Mouse (Mus musculus): ENCODE results near the gene Sept5. TPM values are rescaled to one million over a fixed set of nuclear protein-coding genes. Genes with fewer than 3 reads are reported as not detected.
A peak's percentile ranks its signal among the peaks of the same experiment; 100 is the strongest.

The Sept5 gene
- total RNA-seq, 2 experiments from 2014 or later = 11.6 to 19.5 TPM

DNA sequence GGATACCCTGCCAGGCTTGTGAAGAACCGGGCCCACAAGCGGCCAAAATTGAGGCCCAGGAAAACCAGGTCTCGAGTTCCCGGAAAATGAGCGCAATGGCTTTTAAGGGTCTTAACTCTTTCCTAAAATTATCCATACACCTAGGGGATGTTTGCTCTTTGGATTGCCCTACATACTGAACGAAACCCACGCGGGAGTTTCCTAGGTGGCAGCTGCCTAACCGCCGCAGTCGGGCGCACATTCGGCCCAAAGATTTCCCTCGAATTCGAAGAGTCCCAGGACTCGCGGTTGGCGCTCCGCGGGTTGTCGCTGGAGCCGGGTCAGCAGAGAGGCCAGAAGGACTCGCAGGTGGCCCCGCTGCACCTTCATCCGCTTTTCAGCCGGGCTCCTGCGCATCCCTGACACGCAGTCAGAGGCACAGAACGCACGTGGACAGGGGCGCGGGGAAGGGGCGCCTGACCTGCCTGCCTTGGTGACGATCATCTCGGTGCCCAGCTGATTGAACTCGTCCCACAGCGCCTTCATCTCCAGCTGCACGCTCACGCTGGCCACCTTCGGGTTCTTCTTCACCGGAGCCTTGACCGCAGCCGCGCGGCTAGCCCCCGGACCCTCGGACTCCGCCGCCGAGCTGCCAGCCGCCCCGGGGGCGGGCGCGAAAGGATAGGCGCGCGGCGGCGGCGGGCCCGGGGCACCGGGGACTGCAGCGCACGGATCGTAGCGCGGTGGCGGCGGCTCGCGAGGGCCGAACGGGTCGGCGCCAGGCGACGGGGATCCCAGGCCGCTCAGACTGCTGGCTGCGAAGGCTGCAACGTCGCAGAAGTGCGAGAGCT is 43.5 kb downstream of the Sept5 start:
- no peak for ATAC-seq (ENCODE audit: poor library complexity, severe bottlenecking)

DNA sequence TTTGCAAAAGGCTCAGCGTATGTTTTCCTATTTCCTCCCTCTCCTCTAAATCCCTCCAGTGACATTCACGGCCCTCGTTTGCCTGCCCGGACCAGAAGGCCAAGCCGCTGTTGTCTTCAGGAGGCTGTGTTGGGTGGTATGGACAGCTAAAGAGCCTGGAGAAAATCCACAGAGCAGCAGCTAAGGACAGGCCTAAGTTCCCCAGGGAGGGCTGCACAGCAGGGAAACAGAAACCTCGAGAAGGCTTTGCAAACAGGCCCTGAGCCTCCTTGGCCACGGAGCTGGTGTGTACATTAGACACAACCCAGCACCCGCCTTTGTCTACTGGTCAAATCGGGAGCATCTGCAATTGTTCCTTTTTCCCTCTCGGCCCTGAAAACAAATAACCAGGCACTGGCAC is 44.1 kb downstream of the Sept5 start:
- ATAC-seq (ENCODE audit: poor library complexity, severe bottlenecking) = no peak

DNA sequence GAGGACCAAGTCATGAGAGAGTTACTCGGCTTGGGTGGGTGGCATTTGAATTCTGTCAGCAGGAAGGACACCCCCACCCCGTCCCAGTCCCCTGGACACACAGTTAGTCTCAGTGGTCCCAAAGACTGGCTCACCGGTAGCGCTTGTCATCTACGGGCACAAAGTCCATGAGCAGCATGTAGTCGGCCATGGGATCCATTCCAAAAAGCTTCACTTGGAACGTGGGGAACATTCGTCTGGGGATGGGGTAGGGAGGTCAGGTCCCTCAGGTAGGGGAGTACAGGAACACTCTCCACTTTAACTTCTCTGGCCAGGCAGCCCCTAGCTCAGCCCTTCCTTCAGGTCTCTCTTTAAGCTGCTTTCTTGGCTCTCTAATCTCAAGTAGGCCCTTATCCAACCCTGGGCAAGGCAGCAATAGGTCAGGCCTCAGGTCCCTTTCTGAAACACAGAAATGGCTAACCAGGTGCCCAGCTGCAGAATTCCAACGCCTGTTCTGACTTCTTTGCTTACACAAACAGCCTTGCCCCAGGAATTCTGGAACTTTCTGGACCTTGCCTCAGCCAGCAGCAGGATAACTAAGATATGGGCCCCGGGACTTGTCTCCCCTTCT is 44.7 kb downstream of the Sept5 start:
- no peak for ATAC-seq (ENCODE audit: poor library complexity, severe bottlenecking)

DNA sequence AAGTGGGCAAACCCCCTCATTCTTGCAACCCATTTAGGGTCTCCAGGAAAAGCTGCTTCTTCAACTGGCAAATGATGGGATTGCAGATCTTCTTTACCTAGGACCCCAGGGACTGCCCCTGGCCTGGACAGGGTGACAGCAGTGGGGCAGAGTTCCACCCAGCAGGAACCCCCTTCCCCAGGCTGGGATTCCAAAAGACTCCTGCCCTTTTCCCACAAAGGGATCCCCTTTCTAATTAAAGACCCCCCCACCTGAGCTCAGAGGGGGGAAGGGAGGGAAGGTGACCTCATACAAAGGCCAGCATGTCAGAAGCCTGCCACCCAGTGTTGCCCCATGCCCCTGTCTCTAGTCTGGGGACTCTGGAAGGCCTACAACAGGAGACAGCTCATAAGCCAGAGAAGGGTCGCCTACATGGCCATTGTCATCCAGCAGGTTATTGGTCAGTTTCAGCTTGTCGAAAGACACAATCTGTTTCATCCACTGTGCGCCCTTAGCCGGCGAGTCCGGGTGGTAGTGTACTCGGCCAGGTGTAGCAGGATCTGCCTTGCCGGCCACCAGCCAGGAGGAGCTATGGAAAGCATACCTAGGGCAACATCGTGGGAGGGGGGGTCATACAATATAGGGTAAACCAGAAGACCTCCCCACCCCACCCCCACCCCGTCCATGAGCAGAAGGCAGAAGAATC is 45.9 kb downstream of the Sept5 start:
- ATAC-seq (ENCODE audit: poor library complexity, severe bottlenecking) = no peak

DNA sequence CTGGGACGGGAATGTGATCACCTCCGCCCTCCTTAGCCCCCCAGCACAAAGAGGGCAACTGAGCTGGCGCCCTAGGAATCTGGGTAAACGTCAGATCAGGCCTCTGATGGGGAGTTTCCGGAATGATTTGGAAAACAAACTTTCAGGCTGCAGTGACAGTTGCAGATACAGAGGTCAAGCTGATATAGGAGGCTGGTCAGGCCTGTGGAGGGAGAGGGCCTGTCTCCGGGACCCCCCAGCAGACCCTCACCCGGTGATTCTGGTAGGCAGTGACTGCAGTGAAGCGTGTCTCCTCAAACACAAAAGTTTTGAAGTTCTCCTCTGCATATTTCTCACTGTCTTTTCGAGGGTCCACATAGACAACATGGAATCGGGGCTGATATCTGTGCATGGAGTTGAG is 46.6 kb downstream of the Sept5 start:
- ATAC-seq (ENCODE audit: poor library complexity, severe bottlenecking) = no peak

DNA sequence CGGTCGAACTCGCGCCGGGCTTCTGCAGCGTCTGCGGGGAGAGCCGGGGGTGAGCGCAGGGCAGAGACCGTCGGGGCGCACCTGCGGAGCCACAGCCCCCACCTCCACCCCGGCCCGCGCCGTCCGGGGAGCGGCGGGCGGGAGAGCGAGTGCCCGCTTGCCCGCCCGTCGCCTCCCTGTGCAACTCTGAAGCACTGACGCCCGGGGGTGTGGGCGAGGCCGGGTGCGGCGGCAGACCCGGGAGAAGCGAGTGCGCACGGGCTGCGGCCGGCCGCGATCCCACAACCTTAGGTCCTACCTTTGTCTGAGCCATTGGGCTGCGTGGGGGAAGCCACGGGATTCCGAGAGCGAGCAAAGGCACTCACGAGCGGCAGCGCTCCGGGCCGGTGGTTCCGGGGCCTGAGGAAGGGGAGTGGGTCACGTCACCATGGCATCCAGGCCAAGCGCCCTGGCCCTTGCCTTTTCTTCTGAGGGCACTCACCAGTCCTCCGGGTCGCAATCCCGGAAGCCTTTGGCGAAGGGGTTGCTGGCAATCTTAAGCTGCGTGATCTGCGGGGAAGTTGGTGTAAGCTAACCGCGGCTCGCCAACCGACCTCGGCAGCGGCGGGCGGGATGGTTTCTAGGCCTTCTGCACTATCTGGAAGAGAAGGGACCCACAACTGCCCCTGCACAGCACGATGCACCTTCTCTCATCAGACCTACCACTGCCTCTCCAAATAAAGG is 47.2 kb downstream of the Sept5 start:
- ATAC-seq (ENCODE audit: poor library complexity, severe bottlenecking) = no peak

DNA sequence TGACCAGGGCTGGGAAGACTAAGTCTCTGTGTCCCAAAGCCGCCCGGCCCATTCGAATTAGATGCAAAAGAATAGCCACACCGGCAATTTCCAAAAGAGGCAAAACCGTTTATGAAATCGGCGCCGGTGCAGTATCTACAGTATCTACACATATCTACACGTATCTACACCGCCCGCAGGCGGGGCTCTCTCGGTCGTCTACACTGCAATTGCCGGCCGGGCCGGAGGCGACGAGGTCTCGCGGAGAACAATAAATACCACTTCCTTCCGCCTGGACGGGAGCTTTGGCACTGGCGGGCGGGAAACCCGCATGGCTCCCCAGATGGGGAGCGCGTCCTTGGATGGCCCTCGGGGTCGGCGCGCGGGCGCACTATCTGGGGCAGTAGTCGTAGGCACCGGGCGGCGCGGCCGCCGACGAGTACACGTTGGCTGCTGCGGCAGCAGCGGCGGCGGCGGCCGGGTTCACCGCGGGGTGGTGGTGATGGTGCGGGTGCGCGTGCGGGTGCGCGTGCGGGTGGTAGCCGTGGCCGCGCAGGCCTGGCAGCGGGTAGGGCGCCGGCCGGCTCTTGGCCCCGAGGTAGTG is 48.0 kb downstream of the Sept5 start:
- no peak for ATAC-seq (ENCODE audit: poor library complexity, severe bottlenecking)

DNA sequence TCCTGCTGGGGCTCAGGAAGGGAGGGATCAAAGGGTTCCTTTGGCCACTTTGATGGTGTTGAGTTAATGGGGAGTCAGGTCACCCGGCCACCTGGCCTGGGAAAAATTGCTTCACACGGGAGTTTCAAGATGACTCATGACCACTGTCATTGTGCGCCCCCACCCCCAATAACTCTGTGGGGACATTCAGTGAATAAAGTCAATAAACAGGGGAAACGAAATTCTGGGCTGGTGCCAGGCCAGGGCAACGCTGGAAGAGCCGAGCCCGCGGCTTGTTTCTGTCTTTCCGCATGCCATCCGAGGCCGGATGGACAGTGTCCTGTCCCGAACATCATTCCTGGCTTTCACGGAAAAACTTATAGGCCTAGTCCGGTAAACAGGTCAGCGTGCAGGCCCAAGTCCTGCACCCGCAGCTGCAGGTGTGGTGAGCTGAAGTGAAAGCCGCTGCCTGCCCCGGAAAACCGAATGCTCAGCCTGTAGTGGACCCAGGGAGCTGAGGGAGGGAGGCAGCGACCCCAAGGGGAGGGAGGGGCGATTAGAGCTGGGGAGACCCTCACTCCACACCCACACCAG is 48.6 kb downstream of the Sept5 start:
- ATAC-seq (ENCODE audit: poor library complexity, severe bottlenecking) = no peak

DNA sequence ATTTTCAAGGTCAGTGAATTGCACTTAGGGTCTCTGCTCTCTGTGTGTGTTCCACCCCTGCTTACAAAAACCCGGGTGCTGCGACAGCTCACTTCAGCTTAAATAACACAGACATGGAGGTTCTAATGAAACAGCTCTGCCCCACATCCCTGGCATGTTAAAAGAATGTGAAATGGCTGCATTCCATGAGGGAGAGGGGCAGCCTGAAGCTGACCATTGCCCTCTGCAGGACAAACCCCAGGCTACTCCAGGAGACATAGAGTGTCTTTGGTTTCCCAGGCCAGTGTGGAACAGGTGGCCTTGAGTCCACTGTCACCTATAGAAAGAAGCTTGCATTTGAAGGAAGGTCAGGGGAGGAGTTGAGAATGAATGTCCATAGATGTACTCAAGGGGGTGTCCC is 49.4 kb downstream of the Sept5 start:
- no peak for ATAC-seq (ENCODE audit: poor library complexity, severe bottlenecking)

DNA sequence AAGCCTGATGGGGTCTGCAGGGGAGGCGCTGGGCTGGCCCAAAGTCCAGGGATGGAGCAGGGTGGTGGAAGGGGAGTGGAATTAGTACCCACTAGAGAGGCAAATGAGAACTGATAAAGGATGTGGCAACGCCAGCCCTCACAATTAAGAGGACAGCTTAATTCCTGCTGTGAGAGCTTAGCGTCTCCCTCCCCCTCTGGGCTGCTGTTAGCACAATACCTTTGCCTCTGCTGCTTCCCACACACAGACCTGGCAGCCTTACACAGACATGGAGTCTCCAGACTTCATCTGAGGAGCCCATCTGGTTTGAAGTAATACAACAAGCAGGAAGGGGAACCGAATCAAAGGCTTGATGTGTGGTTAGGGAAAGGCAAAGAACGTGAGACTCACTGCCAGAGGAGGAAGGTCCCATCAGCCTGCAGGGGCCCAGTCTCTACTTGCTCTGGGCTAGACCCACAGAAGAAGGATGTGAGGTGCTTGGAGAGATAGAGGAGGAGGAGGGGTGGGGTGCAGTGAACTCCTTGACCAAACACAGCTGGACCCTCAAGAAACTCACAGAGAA is 52.1 kb downstream of the Sept5 start:
- 0 out of 2 replicates have a peak, but pooled peaks have one; percentile 21 for ATAC-seq (ENCODE audit: poor library complexity, severe bottlenecking)

DNA sequence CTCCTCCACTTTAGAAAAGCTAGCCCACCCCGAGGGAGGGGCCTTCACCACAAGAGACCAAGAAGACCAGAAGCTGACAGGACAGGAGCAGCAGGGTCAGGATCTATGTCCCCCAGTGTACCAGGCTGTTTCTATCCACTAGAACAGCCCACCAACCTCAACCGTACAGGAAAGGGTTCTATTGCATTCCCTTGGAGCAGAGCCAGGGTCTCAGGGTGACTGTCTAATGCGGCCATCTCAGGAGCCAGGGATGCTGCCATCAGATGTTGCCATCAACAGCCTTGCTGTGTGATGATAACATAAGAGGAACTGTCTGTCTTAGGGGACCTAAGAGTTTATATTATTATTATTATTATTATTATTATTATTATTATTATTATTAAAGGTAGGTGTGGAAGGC is 52.7 kb downstream of the Sept5 start:
- ATAC-seq (ENCODE audit: poor library complexity, severe bottlenecking) = no peak

DNA sequence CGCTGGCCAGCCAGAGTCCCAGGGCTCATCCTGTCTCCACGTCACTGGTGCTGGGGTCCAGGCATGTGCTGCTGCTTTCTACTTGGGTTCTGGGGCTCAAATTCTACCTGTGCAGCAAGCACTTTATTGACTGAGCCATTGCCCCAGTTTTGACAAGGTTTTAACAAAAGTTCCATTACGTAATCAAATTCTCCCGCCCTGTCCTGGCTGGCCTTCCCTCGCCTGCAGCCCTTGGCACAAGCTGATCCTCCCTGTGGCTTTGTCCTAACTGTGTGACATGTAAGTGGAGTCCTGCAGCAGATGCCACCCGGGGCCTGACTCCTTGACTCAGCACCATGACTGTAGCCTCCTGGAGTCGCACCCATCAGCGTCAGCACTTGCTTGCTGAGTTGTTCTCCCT is 55.6 kb downstream of the Sept5 start:
- no peak for ATAC-seq (ENCODE audit: poor library complexity, severe bottlenecking)

Other genes starting within 250 kb of the Sept5 start
- 10.3 and 11.8 TPM in 2 replicates for gene Txnrd2, start 203.6 kb downstream of the Sept5 start, total RNA-seq (2015)
- 7.0 and 9.3 TPM in 2 replicates for gene Txnrd2, start 203.6 kb downstream of the Sept5 start, total RNA-seq (2017)
- gene Comt, start 203.1 kb downstream of the Sept5 start, total RNA-seq (2015) = 37.8 and 40.8 TPM in 2 replicates
- gene Comt, start 203.1 kb downstream of the Sept5 start, total RNA-seq (2017) = 40.1 and 43.8 TPM in 2 replicates
- gene Gnb1l, start 131.2 kb downstream of the Sept5 start, total RNA-seq (2015) = 1.7 and 4.6 TPM in 2 replicates
- 0.20 and 3.5 TPM in 2 replicates for gene Gnb1l, start 131.2 kb downstream of the Sept5 start, total RNA-seq (2017)
- 2.4 and 2.5 TPM in 2 replicates for gene Rtl10, start 131.1 kb downstream of the Sept5 start, total RNA-seq (2015)
- 0.29 and 3.5 TPM in 2 replicates for gene Rtl10, start 131.1 kb downstream of the Sept5 start, total RNA-seq (2017)
- not detected in 2 replicates for gene Tbx1, start 39.3 kb downstream of the Sept5 start, total RNA-seq (2015)
- not detected in 2 replicates for gene Tbx1, start 39.3 kb downstream of the Sept5 start, total RNA-seq (2017)
- 0.38 and 0.55 TPM in 2 replicates for gene Gp1bb, start 7.6 kb downstream of the Sept5 start, total RNA-seq (2015)
- gene Gp1bb, start 7.6 kb downstream of the Sept5 start, total RNA-seq (2017) = 0.70 TPM in 1 of 2 replicates, not detected in the other
- 1.7 and 2.9 TPM in 2 replicates for gene Gm49601, start 3.5 kb downstream of the Sept5 start, total RNA-seq (2015)
- gene Gm49601, start 3.5 kb downstream of the Sept5 start, total RNA-seq (2017) = 0.61 and 3.2 TPM in 2 replicates
- not detected in 2 replicates for gene Cldn5, start 146.9 kb upstream of the Sept5 start, total RNA-seq (2015)
- gene Cldn5, start 146.9 kb upstream of the Sept5 start, total RNA-seq (2017) = not detected in 2 replicates
- 47.7 and 57.5 TPM in 2 replicates for gene Ufd1, start 181.8 kb upstream of the Sept5 start, total RNA-seq (2015)
- gene Ufd1, start 181.8 kb upstream of the Sept5 start, total RNA-seq (2017) = 57.6 and 78.5 TPM in 2 replicates
- 62.8 and 67.1 TPM in 2 replicates for gene Cdc45, start 182.0 kb upstream of the Sept5 start, total RNA-seq (2015)
- gene Cdc45, start 182.0 kb upstream of the Sept5 start, total RNA-seq (2017) = 75.0 and 89.6 TPM in 2 replicates
- gene 2510002D24Rik, start 206.6 kb upstream of the Sept5 start, total RNA-seq (2015) = 7.8 and 9.6 TPM in 2 replicates
- 9.6 and 9.9 TPM in 2 replicates for gene 2510002D24Rik, start 206.6 kb upstream of the Sept5 start, total RNA-seq (2017)
- not detected in 2 replicates for gene Gm28539, start 206.6 kb upstream of the Sept5 start, total RNA-seq (2015)
- not detected in 2 replicates for gene Gm28539, start 206.6 kb upstream of the Sept5 start, total RNA-seq (2017)
- 80.1 and 85.8 TPM in 2 replicates for gene Mrpl40, start 246.9 kb upstream of the Sept5 start, total RNA-seq (2015)
- 78.2 and 81.7 TPM in 2 replicates for gene Mrpl40, start 246.9 kb upstream of the Sept5 start, total RNA-seq (2017)
- gene Hira, start 247.1 kb upstream of the Sept5 start, total RNA-seq (2015) = 28.3 and 34.5 TPM in 2 replicates
- gene Hira, start 247.1 kb upstream of the Sept5 start, total RNA-seq (2017) = 43.8 and 60.5 TPM in 2 replicates

All from megakaryocyte, adult 5-6 weeks (primary cell).